Mouse (Mus musculus) forebrain, embryonic 15.5 days (tissue): ENCODE data around the gene Mgat4e. TPM values are rescaled to one million over a fixed set of nuclear protein-coding genes. Genes with fewer than 3 reads are reported as not detected.

Experiments used
- ATAC-seq: fragments of 200-750 bp; cut with Nextera tagmentation; replicated peaks from 2 replicates; pipeline ENCODE4 v1.8.0; 2017; ENCODE audit warnings: mild to moderate bottlenecking, moderate TSS enrichment, moderate library complexity
- H3K27ac ChIP-seq: fragments of 300-500 bp; sonication (generic); replicated peaks from 2 replicates; pipeline ENCODE4 v1.5.1; 2015; ENCODE audit warnings: mild to moderate bottlenecking, inconsistent platforms
- H3K27me3 ChIP-seq: fragments of 300-500 bp; sonication (generic); 2 replicates; pipeline ENCODE4 v1.6.1; 2015; ENCODE audit warnings: inconsistent platforms
- H3K36me3 ChIP-seq: fragments of 300-500 bp; sonication (generic); 2 replicates; pipeline ENCODE4 v1.6.1; 2015; ENCODE audit warnings: mild to moderate bottlenecking, inconsistent platforms
- H3K4me1 ChIP-seq: fragments of 300-500 bp; sonication (generic); 2 replicates; pipeline ENCODE4 v1.6.1; 2015; ENCODE audit warnings: inconsistent platforms
- H3K4me2 ChIP-seq: fragments of 300-500 bp; sonication (generic); replicated peaks from 2 replicates; pipeline ENCODE4 v1.6.1; 2015; ENCODE audit warnings: mild to moderate bottlenecking, inconsistent platforms
- H3K4me3 ChIP-seq: fragments of 300-500 bp; sonication (generic); 2 replicates; pipeline ENCODE4 v1.5.1; 2015; ENCODE audit warnings: mild to moderate bottlenecking, inconsistent platforms
- H3K9ac ChIP-seq: fragments of 300-500 bp; sonication (generic); replicated peaks from 2 replicates; pipeline ENCODE4 v1.6.1; 2015; ENCODE audit warnings: mild to moderate bottlenecking, inconsistent platforms
- H3K9me3 ChIP-seq: fragments of 300-500 bp; sonication (generic); 2 replicates; pipeline ENCODE4 v1.6.1; 2016; ENCODE audit warnings: inconsistent platforms
- WGBS: fragments of 180-500 bp; shearing (Covaris S2); methylation state at CpG from one replicate; pipeline ENCODE4 v1.1.7; 2015; ENCODE audit warnings: mixed read lengths; 5-methylcytosine and 5-hydroxymethylcytosine counted together
- polyA plus RNA-seq: library from polyadenylated mRNA; unstranded; fragments of >200 nt; fragmentation: Nextera tagmentation; extraction: Ambion mirVana; gene quantifications from 2 replicates; pipeline ENCODE4 v1.2.1, GENCODE M21; 2015

Gene Mgat4e
- polyA plus RNA-seq, 1 experiment from 2014 or later, result not detected

DNA sequence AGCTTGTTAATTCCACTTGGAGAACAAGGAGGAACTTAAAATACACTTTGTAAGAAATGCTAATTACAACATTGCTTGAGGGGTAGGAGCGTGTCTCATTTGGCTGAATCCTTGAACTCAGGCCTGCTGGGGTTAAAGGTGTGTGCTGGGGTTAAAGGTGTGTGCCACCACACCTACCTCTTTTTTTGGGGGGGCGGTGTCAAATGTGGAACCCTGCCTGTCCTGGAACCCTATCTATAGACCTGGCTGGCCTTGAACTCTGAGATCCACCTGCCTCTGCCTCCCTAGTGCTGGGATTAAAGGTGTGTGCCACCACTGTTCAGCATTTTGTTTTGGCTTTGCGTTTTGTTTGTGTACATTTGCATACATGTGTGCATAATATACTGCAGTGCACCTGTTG lies 14.2 kb upstream of the Mgat4e start:
- ATAC-seq, result no peak
- no peaks in the 10 kb centered on the region for H3K36me3 ChIP-seq
- H3K4me3 ChIP-seq, result no peak overlapping the region
- no peaks in the 10 kb centered on the region for H3K9me3 ChIP-seq
- H3K4me2 ChIP-seq, result no peak overlapping the region
- WGBS, result 82% methylated on average over 3 of the region's 3 CpGs
- H3K4me1 ChIP-seq, result peaks cover 34% of the 10 kb centered on the region
- H3K9ac ChIP-seq, result no peak overlapping the region
- H3K27me3 ChIP-seq, result no peaks in the 10 kb centered on the region
- no peak overlapping the region for H3K27ac ChIP-seq

GRCm38 (mm10) chr1:134562457-134562856 lies 13.0 kb upstream of the Mgat4e start:
- ATAC-seq, result no peak

DNA sequence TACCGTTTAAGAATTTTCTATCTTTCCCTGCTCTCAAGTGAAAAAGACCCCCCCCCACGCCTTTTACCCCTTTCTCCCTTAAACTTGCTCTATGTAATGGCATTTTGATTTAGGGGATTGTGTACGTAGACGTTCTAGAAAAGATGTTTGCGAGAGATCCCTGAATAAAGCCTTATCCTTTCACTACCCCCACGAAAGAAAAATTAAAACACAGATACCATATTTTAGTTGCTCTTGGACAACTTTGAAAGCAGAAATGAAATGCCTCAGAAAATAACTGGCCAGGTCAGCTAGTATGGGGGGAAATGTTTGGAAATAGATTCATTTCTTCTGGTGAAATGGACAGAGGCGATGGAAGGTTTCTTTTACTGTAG lies 12.3 kb upstream of the Mgat4e start:
- WGBS, result 5% methylated on average over 7 of the region's 7 CpGs

More at GRCm38 (mm10) chr1:134562457-134562856, 13.0 kb upstream of the Mgat4e start:
- H3K27ac ChIP-seq, result peak overlapping the region; percentile 95; the same call in 1 of the 2 replicates
- H3K4me2 ChIP-seq, result peak overlapping the region; percentile 52
- peaks cover 35% of the 10 kb centered on the region for H3K4me1 ChIP-seq
- H3K9ac ChIP-seq, result 0 out of 2 replicates have a peak overlapping the region, but pooled peaks have one; percentile 95
- H3K36me3 ChIP-seq, result no peaks in the 10 kb centered on the region
- H3K27me3 ChIP-seq, result no peaks in the 10 kb centered on the region
- H3K4me3 ChIP-seq, result peak overlapping the region; percentile 90
- H3K9me3 ChIP-seq, result no peaks in the 10 kb centered on the region

DNA sequence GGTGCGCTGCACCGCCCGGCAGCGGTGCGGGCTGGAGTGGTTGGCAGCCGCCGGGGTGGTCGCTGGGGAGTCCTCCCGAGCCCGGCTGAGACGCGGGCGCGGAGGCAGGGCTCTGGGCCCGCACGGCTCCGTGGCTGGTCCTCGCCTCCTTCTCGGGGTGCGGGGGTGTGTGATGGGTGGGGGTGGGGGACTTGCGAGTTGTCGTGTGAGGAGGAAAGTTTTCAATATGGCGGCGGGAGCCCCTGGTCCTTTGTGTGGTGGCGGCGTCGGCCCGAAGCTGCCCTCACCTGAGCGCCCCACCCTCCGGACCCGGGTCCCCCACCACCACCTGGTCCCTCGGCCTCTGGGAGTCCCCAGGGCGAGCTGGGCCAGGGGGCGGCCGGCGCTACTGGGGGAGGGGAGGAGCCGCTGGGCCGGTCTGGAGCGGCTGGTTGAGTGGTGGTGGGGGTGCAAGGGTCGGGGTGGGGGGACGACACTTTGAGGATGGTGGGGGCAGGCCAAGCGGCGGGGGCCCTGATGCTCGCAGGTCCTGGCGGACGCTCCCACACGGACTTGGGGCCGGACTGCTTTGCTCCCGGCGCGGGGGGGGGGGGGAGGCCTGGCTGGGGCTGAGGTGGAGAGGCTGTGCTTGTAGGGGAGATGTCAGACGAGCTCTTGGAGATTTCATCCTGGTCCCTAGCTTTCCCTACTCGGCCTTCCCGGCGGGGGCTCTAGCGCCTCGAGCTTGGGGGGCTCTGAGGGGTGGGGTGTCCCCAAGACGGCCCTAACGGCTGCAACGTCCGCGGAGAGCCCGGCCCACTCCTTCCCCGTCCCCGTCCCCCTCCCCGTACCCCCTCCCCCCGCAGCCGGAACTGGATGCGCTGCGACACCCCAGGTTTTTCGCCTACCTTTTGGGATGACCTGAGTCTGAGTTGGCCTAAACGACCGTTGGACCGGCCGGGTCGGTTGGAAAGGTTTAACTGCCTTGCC lies 11.6 kb upstream of the Mgat4e start:
- Histone ChIP-seq H3K4me2 (peak overlapping the region; percentile 52), H3K9ac (peak overlapping the region; percentile 95), H3K27ac (peak overlapping the region; percentile 95), H3K27me3 (no peaks in the 10 kb centered on the region), H3K36me3 (no peaks in the 10 kb centered on the region), H3K9me3 (no peaks in the 10 kb centered on the region), H3K4me1 (peaks cover 39% of the 10 kb centered on the region), H3K4me3 (peak overlapping the region; percentile 90)
- under 1% methylated on average over 63 of the region's 76 CpGs for WGBS
- peak; percentile 24 for ATAC-seq

More for the DNA sequence above, 12.3 kb upstream of the Mgat4e start:
- peak overlapping the region; percentile 90 for H3K4me3 ChIP-seq
- no peaks in the 10 kb centered on the region for H3K9me3 ChIP-seq
- H3K27me3 ChIP-seq, result no peaks in the 10 kb centered on the region
- no peak for ATAC-seq
- peak overlapping the region; percentile 95 for H3K27ac ChIP-seq
- peaks cover 39% of the 10 kb centered on the region for H3K4me1 ChIP-seq
- no peaks in the 10 kb centered on the region for H3K36me3 ChIP-seq
- peak overlapping the region; percentile 95 for H3K9ac ChIP-seq
- peak overlapping the region; percentile 52 for H3K4me2 ChIP-seq

GRCm38 (mm10) chr1:134560396-134560795 lies 10.9 kb upstream of the Mgat4e start:
- peak overlapping the region; percentile 95 for H3K27ac ChIP-seq
- peak; percentile 11 for ATAC-seq
- H3K9ac ChIP-seq, result peak overlapping the region; percentile 95
- under 1% methylated on average over 47 of the region's 50 CpGs for WGBS
- no peaks in the 10 kb centered on the region for H3K27me3 ChIP-seq
- H3K4me1 ChIP-seq, result peaks cover 45% of the 10 kb centered on the region
- H3K4me3 ChIP-seq, result peak overlapping the region; percentile 90
- H3K4me2 ChIP-seq, result peak overlapping the region; percentile 52
- no peaks in the 10 kb centered on the region for H3K36me3 ChIP-seq
- H3K9me3 ChIP-seq, result no peaks in the 10 kb centered on the region

GRCm38 (mm10) chr1:134559976-134560375 lies 10.5 kb upstream of the Mgat4e start, which contains the start of gene Kdm5b:
TSS of gene Kdm5b (plus strand) at chr1:134560171.
- Histone ChIP-seq H3K4me2 (peak within 1 kb of the TSS; percentile 52), H3K36me3 (no peaks in the 10 kb centered on the region), H3K9ac (peak within 1 kb of the TSS; percentile 95), H3K27ac (peak within 1 kb of the TSS; percentile 95), H3K9me3 (no peaks in the 10 kb centered on the region), H3K4me3 (peak within 1 kb of the TSS; percentile 90), H3K27me3 (no peaks in the 10 kb centered on the region), H3K4me1 (peaks cover 47% of the 10 kb centered on the region)
- WGBS, result under 1% methylated on average over 34 of the region's 34 CpGs
- ATAC-seq, result peak; percentile 33

GRCm38 (mm10) chr1:134559226-134559625 lies 9.7 kb upstream of the Mgat4e start:
- H3K27ac ChIP-seq, result no peak overlapping the region
- 0 out of 2 replicates have a peak, but pooled peaks cover 3% of the 10 kb centered on the region for H3K27me3 ChIP-seq
- peaks cover 43% of the 10 kb centered on the region for H3K4me1 ChIP-seq
- no peaks in the 10 kb centered on the region for H3K36me3 ChIP-seq
- no peaks in the 10 kb centered on the region for H3K9me3 ChIP-seq
- 74% methylated on average over 3 of the region's 3 CpGs for WGBS
- ATAC-seq, result no peak
- H3K4me3 ChIP-seq, result peak overlapping the region; percentile 90; the same call in 1 of the 2 replicates
- H3K4me2 ChIP-seq, result no peak overlapping the region
- no peak overlapping the region for H3K9ac ChIP-seq

DNA sequence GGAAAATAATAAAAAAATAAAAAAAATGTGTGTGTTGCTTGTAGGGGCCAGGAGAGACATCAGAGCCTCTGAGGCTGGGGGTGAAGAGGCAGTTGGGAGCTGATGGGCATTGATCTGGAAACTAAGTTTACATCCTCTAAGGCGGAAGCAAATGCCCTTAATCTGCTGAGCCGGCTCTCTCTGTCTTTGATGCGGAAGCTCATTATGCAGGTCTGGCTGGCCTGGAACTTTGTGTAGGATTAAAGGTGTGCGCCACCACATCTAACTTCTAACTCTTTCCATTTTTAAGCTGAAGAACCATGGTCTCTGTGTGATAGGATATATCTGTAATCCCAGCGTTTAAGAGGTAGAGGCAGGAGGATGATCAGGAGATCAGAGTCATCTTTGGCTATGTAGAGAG lies 9.0 kb upstream of the Mgat4e start:
- H3K9ac ChIP-seq, result no peak overlapping the region
- H3K36me3 ChIP-seq, result no peaks in the 10 kb centered on the region
- no peak overlapping the region for H3K27ac ChIP-seq
- H3K27me3 ChIP-seq, result 0 out of 2 replicates have a peak, but pooled peaks cover 4% of the 10 kb centered on the region
- WGBS, result 34% methylated on average over 5 of the region's 5 CpGs
- H3K9me3 ChIP-seq, result no peaks in the 10 kb centered on the region
- peaks cover 37% of the 10 kb centered on the region for H3K4me1 ChIP-seq
- no peak for ATAC-seq
- H3K4me3 ChIP-seq, result no peak overlapping the region
- H3K4me2 ChIP-seq, result no peak overlapping the region

- H3K4me1 ChIP-seq, result peaks cover 22% of the 10 kb centered on the region
- peak overlapping the region; percentile 90 for H3K4me2 ChIP-seq
- H3K27ac ChIP-seq, result peak overlapping the region; percentile 96
- peak overlapping the region; percentile 73 for H3K4me3 ChIP-seq
- no peaks in the 10 kb centered on the region for H3K36me3 ChIP-seq
- ATAC-seq, result peak; percentile 91
- peak overlapping the region; percentile 87 for H3K9ac ChIP-seq
- H3K27me3 ChIP-seq, result 0 out of 2 replicates have a peak, but pooled peaks cover 4% of the 10 kb centered on the region
- H3K9me3 ChIP-seq, result no peaks in the 10 kb centered on the region
- under 1% methylated on average over 35 of the region's 35 CpGs for WGBS
Measured at GRCm38 (mm10) chr1:134556671-134557218, 7.3 kb upstream of the Mgat4e start.

- H3K36me3 ChIP-seq, result no peaks in the 10 kb centered on the region
- H3K27me3 ChIP-seq, result 0 out of 2 replicates have a peak, but pooled peaks cover 4% of the 10 kb centered on the region
- peak overlapping the region; percentile 96 for H3K27ac ChIP-seq
- no peaks in the 10 kb centered on the region for H3K9me3 ChIP-seq
- under 1% methylated on average over 46 of the region's 46 CpGs for WGBS
- peaks cover 21% of the 10 kb centered on the region for H3K4me1 ChIP-seq
- peak overlapping the region; percentile 87 for H3K9ac ChIP-seq
- peak; percentile 61 for ATAC-seq
- peak overlapping the region; percentile 90 for H3K4me2 ChIP-seq
- H3K4me3 ChIP-seq, result peak overlapping the region; percentile 73
Measured at GRCm38 (mm10) chr1:134555871-134556670, 6.6 kb upstream of the Mgat4e start.

GRCm38 (mm10) chr1:134555240-134555870 lies 5.9 kb upstream of the Mgat4e start:
- Histone ChIP-seq H3K27ac (no peak overlapping the region; the same call in 1 of the 2 replicates), H3K4me2 (peak overlapping the region; percentile 90), H3K9me3 (no peaks in the 10 kb centered on the region), H3K4me3 (peak overlapping the region; percentile 73), H3K27me3 (0 out of 2 replicates have a peak, but pooled peaks cover 4% of the 10 kb centered on the region), H3K9ac (no peak overlapping the region), H3K4me1 (peaks cover 21% of the 10 kb centered on the region), H3K36me3 (no peaks in the 10 kb centered on the region)
- no peak for ATAC-seq
- 29% methylated on average over 13 of the region's 13 CpGs for WGBS
